Mouse (Mus musculus) CD4-positive, CD25-positive, alpha-beta regulatory T cell, adult 4 months (primary cell): Measurements from ENCODE around the gene Olfr885. TPM values are rescaled to one million over a fixed set of nuclear protein-coding genes. Genes with fewer than 3 reads are reported as not detected.

Experiments used
- ATAC-seq: one replicate; pipeline ENCODE4 v1.8.0; 2017
- polyA plus RNA-seq, 2 experiments: library from polyadenylated mRNA; unstranded; fragments of 100-300 nt; shearing (Covaris generic); gene quantifications; one replicate each; pipeline ENCODE4 v1.2.1; 2017

The Olfr885 gene
- polyA plus RNA-seq = not detected

- no peak for ATAC-seq
These were observed at the start of gene Olfr885 for GRCm38 (mm10) chr9:38061022-38061421. Olfr885 (plus strand) TSS chr9:38061322.

DNA sequence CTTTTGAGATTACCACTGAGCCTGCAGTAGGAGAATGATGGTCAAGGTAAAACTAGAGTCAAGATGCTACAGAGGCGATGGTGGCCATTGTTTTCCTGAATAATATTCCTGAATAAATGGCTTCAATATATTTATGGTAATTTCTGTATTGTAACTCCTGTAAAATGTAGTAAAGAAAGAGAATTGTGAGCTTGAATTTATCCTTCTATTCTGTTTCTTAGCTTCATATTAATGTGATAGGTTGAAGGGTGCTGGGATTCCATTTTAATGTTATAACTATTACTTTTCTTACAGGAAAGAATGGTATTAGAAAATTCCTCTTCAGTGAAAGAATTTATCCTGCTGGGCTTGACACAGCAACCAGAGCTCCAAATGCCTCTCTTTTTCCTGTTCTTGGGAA is 35.6 kb upstream of the Olfr885 start, which contains the start of gene Olfr883:
TSS of gene Olfr883 (plus strand) at position 301 of the 400 bp plus-strand sequence.
- no peak for ATAC-seq

GRCm38 (mm10) chr9:38046255-38046654 is 14.9 kb upstream of the Olfr885 start, which contains the start of gene Olfr884:
Olfr884 (plus strand) TSS chr9:38046555.
- ATAC-seq = no peak

- no peak for ATAC-seq
These were observed 22.6 kb downstream of the Olfr885 start, which contains the start of gene Olfr887 for GRCm38 (mm10) chr9:38083772-38084171. Olfr887 (plus strand) TSS chr9:38084072.

DNA sequence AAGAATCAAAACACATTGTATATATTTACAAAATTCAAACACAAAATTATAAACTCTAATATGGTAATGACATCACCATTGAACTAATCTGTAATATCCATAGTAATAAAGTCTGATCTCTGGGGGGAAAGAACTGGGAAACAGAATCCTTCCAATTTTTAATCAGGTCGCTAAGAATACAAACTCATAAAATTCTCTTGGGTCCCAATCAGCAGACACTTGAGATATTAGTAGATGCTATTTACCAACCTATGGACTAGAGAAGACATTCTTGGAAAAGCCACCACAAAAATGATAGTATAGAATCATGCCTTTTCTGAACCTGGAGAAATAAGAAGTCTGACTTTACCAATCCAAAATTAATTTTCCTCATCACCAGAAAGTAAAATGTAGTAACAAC is 46.7 kb downstream of the Olfr885 start, which contains the start of gene Olfr888:
TSS of gene Olfr888 (plus strand) at position 301 of the 400 bp plus-strand sequence.
- ATAC-seq = no peak

Other genes starting within 250 kb of the Olfr885 start
- not detected for gene Olfr877, start 207.1 kb upstream of the Olfr885 start, polyA plus RNA-seq
- not detected for gene Olfr145, start 164.6 kb upstream of the Olfr885 start, polyA plus RNA-seq
- gene Olfr878, start 143.5 kb upstream of the Olfr885 start, polyA plus RNA-seq = under 1 TPM in 1 of 2 experiments, not detected in 1; 0.17 TPM
- not detected for gene Olfr881, start 69.5 kb upstream of the Olfr885 start, polyA plus RNA-seq
- gene Olfr883, start 35.5 kb upstream of the Olfr885 start, polyA plus RNA-seq = not detected
- gene Olfr884, start 14.8 kb upstream of the Olfr885 start, polyA plus RNA-seq = not detected
- not detected for gene Olfr887, start 22.8 kb downstream of the Olfr885 start, polyA plus RNA-seq
- gene Olfr888, start 46.8 kb downstream of the Olfr885 start, polyA plus RNA-seq = not detected
- under 1 TPM in 1 of 2 experiments, not detected in 1; 0.11 TPM for gene Olfr889, start 53.9 kb downstream of the Olfr885 start, polyA plus RNA-seq
- under 1 TPM in 1 of 2 experiments, not detected in 1; 0.24 TPM for gene Olfr890, start 81.2 kb downstream of the Olfr885 start, polyA plus RNA-seq
- not detected for gene Olfr891, start 119.5 kb downstream of the Olfr885 start, polyA plus RNA-seq
- gene Olfr893, start 147.0 kb downstream of the Olfr885 start, polyA plus RNA-seq = not detected
- not detected for gene Olfr894, start 156.7 kb downstream of the Olfr885 start, polyA plus RNA-seq
- not detected for gene Olfr143, start 191.5 kb downstream of the Olfr885 start, polyA plus RNA-seq
- gene Olfr895, start 206.5 kb downstream of the Olfr885 start, polyA plus RNA-seq = not detected
- gene Olfr896-ps1, start 229.8 kb downstream of the Olfr885 start, polyA plus RNA-seq = not detected